15 mouse cellular contexts compared by ENCODE assay signal in the genomic region with DNA sequence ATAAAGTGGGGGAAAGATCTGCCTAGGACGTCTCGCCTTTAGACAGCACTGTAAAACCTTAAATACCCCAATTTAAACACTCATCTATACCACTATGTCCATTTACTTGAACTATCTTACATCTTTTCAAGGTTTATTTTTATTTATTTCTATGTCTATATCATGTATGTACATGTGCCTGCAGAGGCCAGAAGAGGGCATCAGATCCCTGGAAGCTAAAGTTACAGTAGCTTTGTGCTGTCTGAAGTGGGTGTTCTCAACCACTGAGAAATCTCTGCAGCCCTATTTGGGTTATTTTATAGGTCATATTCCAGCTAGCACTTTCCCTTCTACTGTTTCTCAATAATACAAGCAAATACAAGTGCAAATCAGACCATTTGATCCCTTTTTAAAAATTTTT. TPM values are rescaled to one million over a fixed set of nuclear protein-coding genes. Genes with fewer than 3 reads are reported as not detected.
DNase-seq lines count a peak whose midpoint lies in the region; ATAC-seq and TF ChIP-seq lines count a peak whose summit lies in the region.
"Had no signal": no experiment of that assay in that cellular context is flagged by ENCODE, and none has a peak within 500 bp of the region (broad histone marks: within the 10 kb centered on the region; RNA-seq: fewer than 3 reads in every experiment).

No protein-coding gene starts in this region.

- H3K27ac ChIP-seq in kidney, adult 2 months (ENCODE audit: insufficient read depth, low read depth, low read length), result no peak overlapping the region
- H3K27ac ChIP-seq in midbrain, postnatal 0 days (ENCODE audit: low read depth, low read length), result no peak overlapping the region
- H3K27ac ChIP-seq in midbrain, embryonic 16.5 days (ENCODE audit: low read length), result no peak overlapping the region
- H3K27ac ChIP-seq: forebrain, embryonic 12.5 days; liver, embryonic 15.5 days had no signal

- no peaks in the 10 kb centered on the region for H3K27me3 ChIP-seq in kidney, adult 2 months (replicated peaks; ENCODE audit: control insufficient read depth, insufficient read depth, low read length)
- H3K27me3 ChIP-seq in midbrain, postnatal 0 days (ENCODE audit: insufficient read depth, low read length), result no peaks in the 10 kb centered on the region
- no peaks in the 10 kb centered on the region for H3K27me3 ChIP-seq in midbrain, embryonic 16.5 days (ENCODE audit: control insufficient read depth, insufficient read depth, low read depth, low read length)
- H3K27me3 ChIP-seq: forebrain, embryonic 12.5 days; liver, embryonic 15.5 days had no signal

- H3K4me3 ChIP-seq in kidney, adult 2 months (ENCODE audit: insufficient read depth, low read depth, low read length), result no peak overlapping the region
- H3K4me3 ChIP-seq in midbrain, postnatal 0 days (ENCODE audit: low read depth, low read length), result no peak overlapping the region
- no peak overlapping the region for H3K4me3 ChIP-seq in midbrain, embryonic 16.5 days (ENCODE audit: low read depth, low read length)
- H3K4me3 ChIP-seq: forebrain, embryonic 12.5 days; liver, embryonic 15.5 days had no signal

- no peaks in the 10 kb centered on the region for H3K4me1 ChIP-seq in kidney, adult 2 months (ENCODE audit: control insufficient read depth, insufficient read depth, low read length)
- H3K4me1 ChIP-seq in midbrain, postnatal 0 days (ENCODE audit: insufficient read depth, low read length), result no peaks in the 10 kb centered on the region
- H3K4me1 ChIP-seq in midbrain, embryonic 16.5 days (ENCODE audit: control insufficient read depth, insufficient read depth, low read length), result no peaks in the 10 kb centered on the region
- H3K4me1 ChIP-seq: forebrain, embryonic 12.5 days; liver, embryonic 15.5 days had no signal

- no peak overlapping the region for H3K9ac ChIP-seq in midbrain, postnatal 0 days (replicated peaks; ENCODE audit: low read length, poor library complexity, severe bottlenecking)
- H3K9ac ChIP-seq in midbrain, embryonic 16.5 days (ENCODE audit: low read depth, low read length), result no peak overlapping the region
- H3K9ac ChIP-seq: forebrain, embryonic 12.5 days; liver, embryonic 15.5 days had no signal

- no peak for TF ChIP-seq POLR2A in kidney, adult 2 months (IDR thresholded peaks at IDR 0.05; ENCODE audit: low read depth, low read length)

- peaks cover 28% of the 10 kb centered on the region for H3K36me3 ChIP-seq in kidney, adult 2 months (ENCODE audit: control insufficient read depth, insufficient read depth, low read length)
- H3K36me3 ChIP-seq in midbrain, postnatal 0 days (ENCODE audit: insufficient read depth, low read length), result peaks cover 64% of the 10 kb centered on the region
- peaks cover 45% of the 10 kb centered on the region for H3K36me3 ChIP-seq in midbrain, embryonic 16.5 days (ENCODE audit: control insufficient read depth, insufficient read depth, low read length)

- TF ChIP-seq CTCF in kidney, adult 2 months (conservative IDR thresholded peaks at IDR 0.05; ENCODE audit: insufficient read depth, insufficient read length, low read depth, low read length), result no peak
- TF ChIP-seq CTCF in midbrain, postnatal 0 days (IDR thresholded peaks at IDR 0.05), result peak; percentile 67

- WGBS in kidney, adult 2 months, result 84% methylated on average over 2 of the region's 2 CpGs
- 95% methylated on average over 2 of the region's 2 CpGs for WGBS in midbrain, postnatal 0 days
- 95% methylated on average over 2 of the region's 2 CpGs for WGBS in midbrain, embryonic 16.5 days

- DNase-seq in CD4-positive, CD25-positive, alpha-beta regulatory T cell, adult 2 months (ENCODE audit: low read depth, low spot score), result peak; percentile 33
- peak; percentile 11 for DNase-seq in kidney, adult 2 months
- DNase-seq in kidney, adult 9 months, result no peak
- DNase-seq in midbrain, postnatal 0 days (ENCODE audit: low spot score), result peak; percentile 32
- DNase-seq in naive thymus-derived CD4-positive, alpha-beta T cell, adult 2 months (ENCODE audit: low read depth), result peak; percentile 28
- DNase-seq in right cerebral cortex, postnatal 36 days (ENCODE audit: low spot score in 2 of 2), result no peak
- DNase-seq: cerebellum, adult 9-10 months; kidney, adult 8-10 months; layer of hippocampus, adult 9-11 months had no signal

- ATAC-seq in CD4-positive, CD25-positive, alpha-beta regulatory T cell, adult 4 months, result no peak
- no peak for ATAC-seq in midbrain, postnatal 0 days (ENCODE audit: low FRiP score)
- no peak for ATAC-seq in midbrain, embryonic 16.5 days

- no peaks in the 10 kb centered on the region for H3K9me3 ChIP-seq in midbrain, postnatal 0 days (ENCODE audit: low read length)
- H3K9me3 ChIP-seq in midbrain, embryonic 16.5 days (replicated peaks; ENCODE audit: control insufficient read depth, low read length, poor library complexity, severe bottlenecking), result no peaks in the 10 kb centered on the region
- H3K9me3 ChIP-seq: forebrain, embryonic 12.5 days; liver, embryonic 15.5 days had no signal

- no peak overlapping the region for H3K4me2 ChIP-seq in midbrain, postnatal 0 days (ENCODE audit: low read depth, low read length, poor library complexity, severe bottlenecking)
- H3K4me2 ChIP-seq in midbrain, embryonic 16.5 days (ENCODE audit: low read length), result no peak overlapping the region
- H3K4me2 ChIP-seq: forebrain, embryonic 12.5 days; liver, embryonic 15.5 days had no signal

RNA-seq across cellular contexts. Expression of gene Snrpe, which starts 22.1 kb away (rescaled TPM):
- 100 to 1,000 TPM; 281 to 399 TPM for polyA plus RNA-seq in CD4-positive, CD25-positive, alpha-beta regulatory T cell, adult 4 months (2017; shearing (Covaris generic))
- polyA plus RNA-seq in kidney, adult 2 months (2012; rRNA removed), result 29.2 and 48.6 TPM in 2 replicates
- total RNA-seq in midbrain, postnatal 0 days (2014; rRNA removed), result 89.9 and 123 TPM in 2 replicates
- polyA plus RNA-seq in midbrain, postnatal 0 days (2015; fragmentation: Nextera tagmentation; extraction: Ambion mirVana), result 349 and 362 TPM in 2 replicates
- polyA plus RNA-seq in midbrain, embryonic 16.5 days (2015; fragmentation: Nextera tagmentation; extraction: Ambion mirVana), result 354 and 378 TPM in 2 replicates

RNA-seq across cellular contexts. Expression of gene Zbed6, which starts 28.5 kb away (rescaled TPM):
- polyA plus RNA-seq in CD4-positive, CD25-positive, alpha-beta regulatory T cell, adult 4 months (2017; shearing (Covaris generic)), result not detected
- 2.2 and 2.5 TPM in 2 replicates for polyA plus RNA-seq in kidney, adult 2 months (2012; rRNA removed)
- total RNA-seq in midbrain, postnatal 0 days (2014; rRNA removed), result 6.6 and 9.4 TPM in 2 replicates
- 0.23 TPM in 1 of 2 replicates, not detected in the other for polyA plus RNA-seq in midbrain, postnatal 0 days (2015; fragmentation: Nextera tagmentation; extraction: Ambion mirVana)
- not detected in 2 replicates for polyA plus RNA-seq in midbrain, embryonic 16.5 days (2015; fragmentation: Nextera tagmentation; extraction: Ambion mirVana)
- polyA plus RNA-seq: embryonic facial prominence, embryonic 11.5 days; forebrain, embryonic 12.5 days; liver, embryonic 15.5 days; neural tube, embryonic 11.5 days had no signal

RNA-seq across cellular contexts. Expression of gene Gm38394, which starts 28.9 kb away (rescaled TPM):
- 1 to 10 TPM; 3.1 to 4.3 TPM for polyA plus RNA-seq in CD4-positive, CD25-positive, alpha-beta regulatory T cell, adult 4 months (2017; shearing (Covaris generic))
- 2.1 and 2.2 TPM in 2 replicates for polyA plus RNA-seq in kidney, adult 2 months (2012; rRNA removed)
- 6.0 and 7.6 TPM in 2 replicates for total RNA-seq in midbrain, postnatal 0 days (2014; rRNA removed)
- 1.3 and 1.6 TPM in 2 replicates for polyA plus RNA-seq in midbrain, postnatal 0 days (2015; fragmentation: Nextera tagmentation; extraction: Ambion mirVana)
- 2.3 and 3.1 TPM in 2 replicates for polyA plus RNA-seq in midbrain, embryonic 16.5 days (2015; fragmentation: Nextera tagmentation; extraction: Ambion mirVana)

RNA-seq across cellular contexts. Expression of gene Lax1, which starts 57.7 kb away (rescaled TPM):
- 100 to 1,000 TPM; 101 to 145 TPM for polyA plus RNA-seq in CD4-positive, CD25-positive, alpha-beta regulatory T cell, adult 4 months (2017; shearing (Covaris generic))
- 0.34 and 1.8 TPM in 2 replicates for polyA plus RNA-seq in kidney, adult 2 months (2012; rRNA removed)
- total RNA-seq in midbrain, postnatal 0 days (2014; rRNA removed), result 0.09 TPM in 1 of 2 replicates, not detected in the other
- 0.09 TPM in 1 of 2 replicates, not detected in the other for polyA plus RNA-seq in midbrain, postnatal 0 days (2015; fragmentation: Nextera tagmentation; extraction: Ambion mirVana)
- 0.08 TPM in 1 of 2 replicates, not detected in the other for polyA plus RNA-seq in midbrain, embryonic 16.5 days (2015; fragmentation: Nextera tagmentation; extraction: Ambion mirVana)

Comparison
In these comparisons a context has a peak if more than half of its experiments do, and no peak if none do; other contexts are left out.
1. DNase-seq: peak in CD4-positive, CD25-positive, alpha-beta regulatory T cell, adult 2 months (single experiment), kidney, adult 2 months (single experiment), midbrain, postnatal 0 days (single experiment) and naive thymus-derived CD4-positive, alpha-beta T cell, adult 2 months (single experiment); none in kidney, adult 9 months (single experiment) and right cerebral cortex, postnatal 36 days (0 of 2).